Mouse (Mus musculus): ENCODE measurements around the gene N4bp1.

Gene N4bp1

DNA sequence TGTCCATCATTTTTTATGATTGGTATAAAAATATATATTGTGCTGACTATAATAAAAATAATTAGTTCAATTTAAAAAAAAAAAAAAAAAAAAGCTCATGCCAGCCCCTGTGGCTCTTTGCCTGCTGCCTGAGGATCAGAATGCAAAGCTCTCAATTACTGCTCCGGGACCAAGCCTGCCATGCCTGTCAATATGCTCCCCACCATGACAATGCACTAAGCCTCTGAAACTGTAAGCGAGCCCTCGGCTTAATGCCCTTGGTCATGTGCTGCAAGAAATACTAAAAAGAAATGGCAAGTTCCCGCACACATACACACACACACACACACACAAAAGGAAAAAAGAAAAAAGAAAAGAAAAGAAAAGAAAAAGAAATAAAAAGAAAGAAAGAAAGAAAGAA is 60.3 kb downstream of the N4bp1 start:
- no peak for DNase-seq (ENCODE audit: low spot score)

DNA sequence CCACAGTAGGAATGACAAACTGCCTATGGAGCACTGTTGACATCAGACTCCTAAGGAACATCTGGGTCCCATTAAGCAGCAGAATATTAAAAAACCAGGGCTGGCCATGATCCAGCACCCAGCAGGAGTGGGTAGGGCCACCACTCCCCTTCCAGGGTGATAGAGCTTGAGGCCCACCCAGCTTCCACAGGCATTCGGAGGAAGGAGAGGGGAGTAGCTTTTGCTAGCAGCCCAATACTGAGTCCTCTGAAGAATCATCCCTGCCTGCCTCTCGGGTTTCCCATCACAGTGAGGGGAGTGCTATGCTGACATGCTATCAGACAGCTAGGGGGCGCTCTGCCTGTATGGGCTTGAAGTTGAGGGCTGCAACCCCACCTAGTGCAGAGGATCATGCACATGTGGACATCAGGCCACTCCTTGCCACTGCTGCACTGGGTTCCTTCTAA is 64.3 kb downstream of the N4bp1 start:
- no peak for DNase-seq (ENCODE audit: low spot score)

DNA sequence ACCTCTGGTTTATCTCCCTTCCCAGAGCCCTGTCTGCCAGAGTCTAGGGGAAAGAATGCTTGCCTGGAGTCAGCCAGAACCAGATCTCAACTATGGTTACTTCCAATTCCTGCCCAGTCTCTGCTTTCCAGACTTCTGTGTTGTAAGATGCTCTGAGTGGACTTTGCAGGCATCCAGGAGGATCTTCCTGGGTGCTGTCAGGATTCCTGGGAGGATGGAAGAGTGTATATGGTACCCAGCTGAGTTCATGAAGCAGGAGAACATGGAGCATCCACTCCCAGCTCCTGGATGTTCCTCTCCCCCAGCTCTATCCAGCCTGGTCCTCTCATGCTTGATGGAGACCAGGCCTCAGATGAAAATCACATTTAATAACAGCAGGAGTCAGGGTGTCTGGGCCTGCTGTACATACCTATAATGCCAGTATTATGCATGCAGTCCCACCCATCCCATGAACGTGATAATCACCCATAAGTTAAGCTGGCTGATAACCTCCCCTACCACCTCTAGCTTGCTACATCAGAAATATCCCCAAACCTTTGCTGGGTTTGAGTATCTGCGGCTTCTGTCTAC is 64.8 kb downstream of the N4bp1 start:
- no peak for DNase-seq (ENCODE audit: low spot score)

DNA sequence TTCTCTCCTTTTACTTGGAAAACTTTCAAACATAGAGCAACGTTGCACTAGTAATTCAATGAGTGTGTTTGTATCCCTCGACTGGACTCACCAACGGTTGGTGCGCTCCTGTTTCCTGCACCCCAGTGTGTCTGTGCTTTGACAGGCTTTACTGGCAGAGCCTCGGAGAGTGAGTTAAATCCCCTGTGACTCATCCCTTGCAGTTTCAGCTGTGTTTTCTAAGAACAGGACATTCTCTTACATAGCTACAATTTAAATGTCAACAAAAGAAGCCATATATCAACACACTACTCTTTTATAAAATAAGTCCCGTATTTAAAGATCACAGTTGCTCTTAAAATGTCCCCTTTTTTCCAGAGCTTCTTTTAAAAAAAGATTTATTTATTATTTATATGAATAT is 65.6 kb downstream of the N4bp1 start:
- no peak for DNase-seq (ENCODE audit: low spot score)

DNA sequence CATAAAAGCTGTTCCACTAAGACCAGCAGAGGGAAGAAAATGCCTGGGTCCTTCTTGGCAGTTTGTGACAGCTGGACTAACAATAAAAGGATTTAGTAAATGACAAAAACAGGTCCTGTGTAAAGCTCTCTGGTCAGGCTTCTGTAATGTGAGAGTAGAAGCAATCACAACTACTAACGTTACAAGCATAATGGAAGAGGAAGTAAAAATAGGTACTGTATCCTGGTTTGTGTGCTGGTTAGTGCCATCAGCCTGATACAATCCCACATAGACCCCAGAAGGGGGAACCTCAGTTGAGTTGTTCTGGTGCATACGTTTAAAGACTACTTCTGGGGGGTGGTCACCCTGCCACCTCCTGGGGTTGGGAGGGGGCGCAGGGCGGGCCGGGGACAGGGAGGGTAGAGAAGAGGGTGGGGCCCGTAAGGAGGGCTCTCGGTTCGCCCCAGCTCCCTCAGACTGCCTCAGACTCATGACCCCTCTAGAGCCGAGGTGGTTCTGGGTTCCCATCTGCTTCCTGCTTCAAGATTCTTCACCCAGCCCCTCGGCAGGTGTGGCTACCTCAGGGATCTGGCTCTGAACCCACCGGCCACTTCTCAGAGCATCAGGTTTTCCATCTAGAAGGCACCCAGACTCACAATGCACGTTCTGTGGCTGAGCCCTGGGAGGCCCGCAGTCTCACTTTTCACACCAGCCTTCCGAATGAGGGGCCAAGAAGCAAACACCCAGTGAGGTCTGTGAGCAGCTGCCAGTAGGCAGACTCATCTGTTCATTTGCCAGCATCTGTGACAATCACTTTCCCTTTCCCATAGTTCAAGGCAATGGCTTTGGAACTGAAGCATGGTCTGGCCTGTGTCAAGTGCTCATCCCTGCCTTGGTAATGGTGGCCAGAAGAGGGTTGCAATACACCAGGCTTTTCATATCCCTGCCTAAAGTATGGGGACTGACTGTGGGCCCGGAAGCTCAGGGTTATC is 75.8 kb downstream of the N4bp1 start:
- DNase-seq (ENCODE audit: low spot score): no peak

DNA sequence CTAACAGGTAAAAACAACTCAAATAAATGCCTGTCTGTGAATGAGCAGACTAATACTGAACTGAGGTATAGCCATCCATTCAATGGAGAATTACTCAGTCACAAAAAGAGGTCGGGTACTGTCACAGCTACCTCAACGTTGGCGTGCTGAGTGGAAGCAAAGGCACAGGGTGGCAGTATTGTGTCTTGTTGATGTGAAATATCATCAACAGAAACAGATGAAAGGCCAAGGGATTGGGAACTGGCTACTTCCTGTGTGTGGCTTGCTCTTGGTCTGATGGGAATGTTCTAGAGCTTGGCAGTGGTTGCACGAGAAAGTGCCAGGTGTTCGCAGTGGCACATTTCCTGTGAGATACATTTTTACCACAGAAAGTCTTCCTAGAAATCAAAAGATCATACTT is 76.8 kb downstream of the N4bp1 start:
- DNase-seq (ENCODE audit: low spot score): no peak

DNA sequence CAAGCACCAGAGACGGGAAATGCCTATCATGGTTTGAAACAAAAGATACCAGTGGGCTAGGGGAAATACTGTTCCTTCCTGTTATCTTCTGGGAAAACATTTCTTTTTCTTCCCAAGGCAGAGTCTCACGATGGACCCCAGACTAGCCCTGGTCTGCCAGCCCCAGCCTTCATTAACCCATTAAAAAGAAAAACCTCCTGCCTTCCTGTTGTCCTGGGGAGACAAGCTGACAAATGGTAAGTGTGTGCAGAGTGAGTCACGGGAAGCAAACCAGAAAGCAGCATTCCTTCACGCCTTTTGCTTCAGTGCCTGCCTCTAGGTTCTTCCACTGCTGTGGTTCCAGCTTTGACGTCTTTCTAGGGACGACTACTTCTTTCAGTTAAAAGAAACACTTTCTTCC is 83.1 kb downstream of the N4bp1 start:
- DNase-seq (ENCODE audit: low spot score): no peak

DNA sequence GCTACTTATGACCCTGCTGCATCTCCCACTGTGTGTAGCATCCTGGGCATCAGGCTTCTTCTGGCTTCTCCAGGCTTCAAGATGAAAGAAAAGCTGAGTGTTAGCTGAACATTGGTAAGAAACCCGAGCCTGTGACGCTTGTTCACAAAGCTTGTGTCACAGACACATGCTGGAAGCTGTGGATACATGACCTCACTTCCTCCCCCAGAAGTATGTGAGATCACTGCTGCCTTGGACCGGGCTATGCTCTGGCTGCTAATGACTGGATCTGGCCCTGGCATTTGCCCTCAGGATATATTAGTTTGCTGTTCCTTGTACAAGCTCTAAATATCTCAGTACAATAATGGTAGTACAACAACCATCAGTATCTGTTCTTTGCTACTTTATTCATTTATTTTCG is 84.1 kb downstream of the N4bp1 start:
- DNase-seq (ENCODE audit: low spot score): no peak

DNA sequence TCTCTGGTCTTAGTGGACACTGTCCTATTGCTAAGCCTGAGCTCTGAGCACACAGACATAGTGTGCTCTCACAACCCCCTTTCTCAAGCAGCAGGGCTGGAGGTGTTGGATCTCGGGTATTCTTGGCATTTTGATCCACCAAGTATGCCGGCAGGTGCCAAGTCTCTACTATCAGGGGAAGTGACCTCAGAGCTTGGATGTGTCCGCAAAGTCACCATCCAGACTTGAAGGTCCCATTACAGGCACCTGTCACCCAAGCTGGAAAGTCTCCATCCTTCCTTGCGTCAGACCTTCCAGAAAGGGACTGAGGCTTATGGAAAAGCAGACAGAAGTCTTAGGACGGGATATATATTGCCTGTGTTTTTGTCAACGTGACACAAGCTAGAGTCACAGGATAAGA is 86.9 kb downstream of the N4bp1 start:
- no peak for DNase-seq (ENCODE audit: low spot score)

DNA sequence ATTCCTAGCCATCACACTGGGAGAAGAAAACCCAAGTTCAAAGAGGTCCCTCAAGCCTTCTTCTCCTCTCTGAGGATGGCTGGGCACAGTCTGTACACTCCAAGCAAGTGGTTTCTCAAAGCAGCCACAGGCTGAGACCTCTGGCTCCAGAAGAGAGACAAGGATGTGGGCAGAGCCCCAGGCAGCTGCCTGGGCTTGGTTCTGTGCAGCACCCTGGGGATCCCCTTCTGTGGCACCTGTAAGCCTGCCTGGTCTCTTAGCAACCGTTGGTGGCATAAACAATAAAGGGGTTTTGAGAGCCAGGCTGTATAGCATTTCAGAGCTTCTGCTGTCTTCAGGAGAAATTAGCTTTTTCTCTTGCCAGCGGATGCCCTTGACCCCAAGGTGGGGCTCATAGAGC is 87.4 kb downstream of the N4bp1 start:
- DNase-seq (ENCODE audit: low spot score): no peak

DNA sequence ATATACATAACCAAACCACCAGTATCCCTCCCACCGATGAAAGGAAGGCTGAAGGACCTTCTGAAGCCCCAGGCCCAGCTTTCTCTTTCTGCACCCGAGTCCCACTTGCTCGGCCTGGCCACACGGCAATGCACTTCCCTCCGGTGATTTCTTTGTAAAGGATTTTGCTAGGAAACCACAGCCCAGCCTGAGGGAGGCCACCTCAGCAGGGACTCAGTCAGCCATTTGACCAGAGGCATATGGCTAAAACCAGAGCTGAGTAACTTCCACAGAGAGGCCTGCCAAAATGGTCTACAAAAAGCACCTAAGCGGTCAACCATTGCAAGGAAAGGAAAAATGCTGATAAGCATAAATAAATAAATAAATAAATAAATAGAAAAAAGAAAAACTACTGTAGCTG is 90.3 kb downstream of the N4bp1 start:
- DNase-seq (ENCODE audit: low spot score): no peak

DNA sequence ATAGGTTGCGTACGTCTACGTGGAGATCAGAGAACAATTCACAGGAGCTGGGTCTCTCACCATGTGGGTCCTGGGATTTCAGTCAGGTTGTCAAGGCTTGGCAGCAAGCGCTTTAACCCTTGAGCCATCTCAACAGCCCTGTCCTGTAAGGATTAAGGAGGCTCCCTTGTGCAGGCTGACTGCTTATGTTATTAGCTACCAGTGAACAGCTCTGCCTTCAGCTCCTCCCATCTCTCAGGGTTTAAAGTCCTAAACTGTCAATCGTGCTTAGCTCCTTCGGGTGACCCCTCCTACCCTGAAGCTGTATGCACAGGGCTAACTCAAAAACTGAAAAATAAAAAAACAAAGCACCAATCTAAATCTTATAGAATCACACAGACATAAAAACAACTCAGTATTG is 93.5 kb downstream of the N4bp1 start:
- DNase-seq (ENCODE audit: low spot score): no peak

DNA sequence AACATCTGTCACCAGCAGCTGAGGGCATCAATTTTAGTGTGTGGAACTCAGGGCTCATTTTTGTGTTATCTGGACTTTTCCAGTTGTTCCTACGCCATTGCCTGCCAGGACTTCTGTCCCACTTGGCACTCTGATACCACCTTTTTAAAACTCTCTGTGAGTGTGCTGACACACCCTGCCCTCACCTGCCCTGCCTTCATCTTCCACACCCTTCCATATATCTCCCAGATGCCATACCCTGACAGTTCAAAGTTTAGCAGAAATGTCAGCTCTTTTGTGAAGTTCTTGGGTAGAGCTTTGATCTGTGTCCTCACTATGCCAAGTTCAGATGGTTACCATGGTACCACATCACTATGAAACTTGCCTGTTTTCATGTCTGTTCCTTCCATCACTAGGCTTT is 95.5 kb downstream of the N4bp1 start:
- DNase-seq (ENCODE audit: low spot score): no peak

DNA sequence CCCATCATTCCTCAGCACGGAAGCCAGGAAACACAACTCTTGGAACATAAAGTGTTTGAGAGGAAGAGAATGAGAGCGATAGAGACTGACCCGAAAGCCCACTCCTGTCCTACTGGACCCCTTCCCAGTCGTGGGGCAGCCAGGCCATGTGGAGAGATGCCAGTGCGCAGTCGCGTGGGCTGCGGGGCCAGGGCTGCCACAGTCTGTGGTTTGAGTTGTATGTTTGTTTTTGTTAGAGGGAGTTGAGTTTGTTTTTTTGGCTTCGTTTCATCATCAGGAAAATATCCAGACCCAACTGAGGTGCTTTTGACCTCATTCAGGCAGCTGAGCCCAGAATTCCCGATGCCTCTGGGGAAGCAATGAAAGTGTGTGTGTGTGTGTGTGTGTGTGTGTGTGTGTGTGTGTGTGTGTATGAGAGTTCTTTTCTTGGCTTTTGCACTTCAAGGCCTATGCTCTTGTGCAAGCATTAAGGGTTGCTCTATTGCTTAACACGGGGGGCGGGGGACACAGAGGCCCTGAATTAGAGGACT is 97.1 kb downstream of the N4bp1 start:
- DNase-seq (ENCODE audit: low spot score): no peak

DNA sequence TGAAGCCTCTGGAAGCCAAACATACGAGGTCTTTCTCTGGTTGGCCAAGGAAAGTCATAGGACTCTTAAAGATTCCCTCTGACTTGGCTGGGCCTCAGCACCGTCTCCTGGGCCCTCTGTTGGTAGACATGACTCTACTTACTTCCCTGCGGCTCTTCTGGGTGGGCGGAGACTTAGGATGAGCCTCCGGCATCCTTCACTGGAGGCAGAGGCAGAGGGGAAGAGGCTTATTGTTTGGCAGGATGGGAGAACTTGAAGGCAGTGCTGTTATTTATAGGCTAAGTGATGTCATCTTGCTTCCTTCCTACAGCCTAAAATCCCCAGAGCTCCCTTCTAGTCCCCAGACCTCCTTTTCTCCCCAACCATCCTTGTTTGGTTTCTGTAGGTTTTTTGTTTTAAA is 98.6 kb downstream of the N4bp1 start:
- DNase-seq (ENCODE audit: low spot score): no peak

DNA sequence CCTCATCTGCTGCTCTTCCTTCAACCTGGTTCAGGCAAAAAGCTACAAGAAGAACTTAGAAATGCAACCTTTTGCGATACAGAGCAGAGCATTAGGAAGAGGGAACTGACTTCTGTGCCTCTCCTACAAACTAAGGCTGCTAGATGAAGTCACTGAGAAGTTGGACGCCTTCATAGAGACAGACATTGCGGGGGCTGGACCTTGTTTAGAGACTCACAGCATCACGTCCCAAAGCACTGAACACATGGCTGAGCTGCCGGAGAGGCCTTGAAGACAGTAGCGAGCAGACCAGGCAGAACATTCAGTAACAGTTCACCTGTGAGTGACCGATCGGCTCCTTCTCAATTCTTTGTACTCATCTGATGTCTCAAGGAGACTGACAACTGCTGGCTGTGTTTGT is 104.0 kb downstream of the N4bp1 start:
- DNase-seq (ENCODE audit: low spot score): no peak

DNA sequence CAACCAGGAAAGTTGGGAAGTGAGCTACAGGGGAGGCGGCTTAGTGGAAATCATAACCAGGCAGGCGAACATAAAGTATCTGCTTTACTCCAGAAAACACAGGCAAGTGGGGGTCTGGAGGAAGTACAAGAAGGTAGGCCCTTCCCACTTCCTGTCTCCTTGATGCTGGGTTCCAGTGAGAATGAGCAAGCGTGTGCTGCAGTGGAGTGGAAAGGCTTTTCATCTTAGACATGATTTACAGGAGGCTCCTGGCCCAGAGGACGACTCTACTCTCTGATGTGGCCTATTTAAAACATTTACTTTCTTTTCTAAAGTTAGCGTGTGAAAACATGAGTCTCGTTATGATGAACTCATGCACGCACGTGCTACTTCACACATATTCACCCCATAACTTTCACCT is 105.9 kb downstream of the N4bp1 start:
- no peak for DNase-seq (ENCODE audit: low spot score)

DNA sequence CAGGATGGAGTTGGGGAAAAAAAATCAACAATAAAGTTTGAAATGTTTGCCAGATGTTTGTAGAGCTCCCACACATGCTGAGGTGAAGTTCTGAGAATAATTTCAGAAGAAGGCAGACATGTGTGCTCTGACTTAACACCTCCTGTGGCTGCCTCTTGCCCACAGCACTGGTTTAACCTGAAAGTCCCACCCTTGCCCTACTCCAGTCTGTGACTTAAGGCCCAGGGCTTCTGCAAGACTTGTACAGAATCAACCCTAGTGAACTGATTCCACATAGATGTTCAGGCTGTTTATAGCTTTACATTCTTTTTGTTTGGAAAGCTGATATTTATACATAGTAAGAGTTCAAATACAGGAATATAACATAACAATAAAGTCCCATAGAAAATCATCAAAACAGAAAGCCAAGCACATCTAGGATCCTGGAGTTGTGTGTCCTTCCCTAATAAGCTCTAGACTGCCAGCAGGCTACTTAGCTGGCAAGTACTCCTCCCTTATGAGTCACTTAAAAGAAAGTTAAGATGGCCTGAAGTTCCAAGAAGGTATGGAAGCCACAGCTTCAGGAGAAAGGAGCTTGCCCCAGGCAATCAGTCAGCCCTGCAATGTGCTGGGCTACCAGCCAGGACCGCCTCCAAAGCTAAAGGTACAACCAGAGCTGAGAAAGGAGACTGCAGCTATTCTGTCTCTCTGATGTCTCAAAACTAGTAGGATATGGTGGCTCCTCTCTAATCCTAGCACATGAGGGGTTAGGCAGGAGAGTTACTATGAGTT is 114.9 kb downstream of the N4bp1 start:
- no peak for DNase-seq (ENCODE audit: low spot score)

DNA sequence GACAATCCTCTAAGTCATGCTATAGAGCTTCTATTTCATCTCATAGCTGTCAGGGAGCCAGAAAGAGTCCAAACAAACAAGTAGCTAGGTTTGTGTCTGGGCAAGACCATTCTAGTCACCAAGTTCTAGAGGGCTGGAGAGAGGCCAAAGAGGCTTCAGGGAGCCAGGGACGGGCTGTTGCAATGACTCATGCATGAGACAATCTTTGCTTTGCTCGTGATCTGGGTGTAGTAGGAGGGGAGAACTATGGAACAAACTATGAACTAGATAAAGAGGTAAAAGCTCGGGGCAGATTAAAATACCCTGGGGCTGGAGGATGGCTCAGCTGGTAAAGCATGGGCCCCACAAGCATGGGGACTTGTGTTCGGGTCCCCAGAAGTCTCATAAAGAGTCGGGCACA is 116.6 kb downstream of the N4bp1 start:
- DNase-seq (ENCODE audit: low spot score): no peak

DNA sequence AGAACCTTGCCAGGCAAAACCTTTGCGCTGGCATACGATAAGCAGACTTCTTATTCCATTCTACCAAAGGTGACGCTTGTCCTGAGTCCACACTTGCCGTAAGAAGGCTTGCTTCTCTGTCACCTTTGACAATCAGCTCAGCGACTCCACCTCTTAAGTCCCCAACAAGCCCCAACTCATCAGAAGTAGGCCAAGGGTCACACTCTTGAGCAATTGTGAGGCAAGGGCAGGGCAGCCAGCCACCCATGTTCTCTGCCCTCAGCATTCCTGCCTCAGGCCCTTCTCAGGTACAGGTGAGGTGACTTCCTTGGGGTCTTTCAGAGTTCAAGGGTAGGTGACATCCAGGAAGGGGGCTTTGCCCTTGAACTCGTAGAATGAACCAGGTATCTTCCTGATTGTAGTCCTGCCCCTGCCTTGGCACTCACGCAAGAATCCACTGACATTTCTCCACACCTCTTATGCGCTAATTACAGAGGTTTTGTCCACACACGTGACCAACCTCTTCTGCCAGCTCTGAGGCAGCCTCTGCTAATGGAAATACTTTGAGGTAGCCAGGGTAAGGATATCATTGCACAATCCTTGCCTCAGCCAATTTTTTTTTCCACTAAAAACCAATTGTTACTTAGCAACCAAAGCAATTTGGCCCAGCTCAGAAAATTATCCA is 118.4 kb downstream of the N4bp1 start:
- no peak for DNase-seq (ENCODE audit: low spot score)

DNA sequence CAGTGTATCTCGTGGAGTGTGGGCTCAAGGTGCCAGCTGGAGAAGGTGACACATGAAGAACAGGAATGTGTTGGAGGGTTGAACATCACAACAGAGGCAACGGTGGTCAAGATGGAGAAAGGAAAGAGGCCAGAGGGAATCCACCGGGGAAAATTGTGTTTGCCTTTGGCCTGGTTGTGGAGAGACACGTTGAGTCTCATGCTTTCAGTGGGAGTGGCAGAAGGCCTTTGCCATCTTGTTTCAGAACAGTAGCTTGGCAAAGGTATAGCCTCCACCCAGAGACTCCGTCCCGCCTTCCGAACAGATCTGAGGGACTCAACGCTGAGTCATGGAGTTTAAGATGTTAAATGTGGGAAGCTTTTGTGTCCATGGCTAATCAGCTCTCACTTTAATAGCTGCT is 119.4 kb downstream of the N4bp1 start:
- no peak for DNase-seq (ENCODE audit: low spot score)

DNA sequence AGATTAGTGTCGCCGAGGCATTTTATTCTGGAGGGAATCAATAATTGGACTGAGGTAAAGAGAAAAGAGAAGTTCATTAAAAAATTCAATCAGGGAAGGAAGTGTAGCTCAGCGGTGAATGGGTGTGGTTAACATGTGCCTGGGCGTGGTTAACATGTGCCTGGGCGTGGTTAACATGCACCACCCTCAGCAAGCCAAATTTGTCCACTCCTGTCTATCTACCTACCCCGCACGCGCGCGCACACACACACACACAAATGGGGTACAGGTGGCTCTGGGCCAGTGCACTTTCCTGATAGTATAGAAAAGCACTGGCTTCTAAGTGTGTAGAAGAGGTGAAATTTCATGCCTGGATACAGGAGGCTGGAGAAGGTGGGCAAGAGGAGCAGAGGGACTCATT is 119.9 kb downstream of the N4bp1 start:
- DNase-seq (ENCODE audit: low spot score): no peak
